Mouse (Mus musculus) cortical plate, adult 2 months (tissue): ENCODE results near the gene Pilra.

Experiments
- CTCF ChIP-seq: fragments of 200-500 bp; IDR thresholded peaks from 2 replicates; pipeline ENCODE4 v1.5.1; 2011; ENCODE audit warnings: mild to moderate bottlenecking, control low read depth, low read length; ENCODE audit not compliant: insufficient read depth; ENCODE audit errors: extremely low read depth
- POLR2A ChIP-seq: fragments of 200-500 bp; IDR thresholded peaks from 2 replicates; pipeline ENCODE4 v1.6.1; 2011; ENCODE audit warnings: mild to moderate bottlenecking, low read length, control low read depth; ENCODE audit not compliant: insufficient read depth; ENCODE audit errors: extremely low read depth

- TF ChIP-seq CTCF (no peak), POLR2A (no peak)
These were observed 10.1 kb downstream of the Pilra start for GRCm38 (mm10) chr5:137825971-137826370.
